Mouse (Mus musculus) forebrain, embryonic 15.5 days (tissue): ENCODE data around the gene Tm4sf5. TPM values are rescaled to one million over a fixed set of nuclear protein-coding genes. Genes with fewer than 3 reads are reported as not detected.
"Not testable (repeated sequence)": the region's sequence is repeated elsewhere in the genome, so short reads cannot be mapped to it uniquely, and the experiment has no call there.

Experiments used
- ATAC-seq: fragments of 200-750 bp; cut with Nextera tagmentation; replicated peaks from 2 replicates; pipeline ENCODE4 v1.8.0; 2017; ENCODE audit warnings: mild to moderate bottlenecking, moderate TSS enrichment, moderate library complexity
- H3K27ac ChIP-seq: fragments of 300-500 bp; sonication (generic); replicated peaks from 2 replicates; pipeline ENCODE4 v1.5.1; 2015; ENCODE audit warnings: mild to moderate bottlenecking, inconsistent platforms
- H3K27me3 ChIP-seq: fragments of 300-500 bp; sonication (generic); 2 replicates; pipeline ENCODE4 v1.6.1; 2015; ENCODE audit warnings: inconsistent platforms
- H3K36me3 ChIP-seq: fragments of 300-500 bp; sonication (generic); 2 replicates; pipeline ENCODE4 v1.6.1; 2015; ENCODE audit warnings: mild to moderate bottlenecking, inconsistent platforms
- H3K4me1 ChIP-seq: fragments of 300-500 bp; sonication (generic); 2 replicates; pipeline ENCODE4 v1.6.1; 2015; ENCODE audit warnings: inconsistent platforms
- H3K4me2 ChIP-seq: fragments of 300-500 bp; sonication (generic); replicated peaks from 2 replicates; pipeline ENCODE4 v1.6.1; 2015; ENCODE audit warnings: mild to moderate bottlenecking, inconsistent platforms
- H3K4me3 ChIP-seq: fragments of 300-500 bp; sonication (generic); 2 replicates; pipeline ENCODE4 v1.5.1; 2015; ENCODE audit warnings: mild to moderate bottlenecking, inconsistent platforms
- H3K9ac ChIP-seq: fragments of 300-500 bp; sonication (generic); replicated peaks from 2 replicates; pipeline ENCODE4 v1.6.1; 2015; ENCODE audit warnings: mild to moderate bottlenecking, inconsistent platforms
- H3K9me3 ChIP-seq: fragments of 300-500 bp; sonication (generic); 2 replicates; pipeline ENCODE4 v1.6.1; 2016; ENCODE audit warnings: inconsistent platforms
- whole genome bisulfite sequencing: fragments of 180-500 bp; shearing (Covaris S2); methylation state at CpG from one replicate; pipeline ENCODE4 v1.1.7; 2015; ENCODE audit warnings: mixed read lengths; 5-methylcytosine and 5-hydroxymethylcytosine counted together
- polyA plus RNA-seq: library from polyadenylated mRNA; unstranded; fragments of >200 nt; fragmentation: Nextera tagmentation; extraction: Ambion mirVana; gene quantifications from 2 replicates; pipeline ENCODE4 v1.2.1, GENCODE M21; 2015

Gene Tm4sf5
- polyA plus RNA-seq, result 1.0 and 2.0 TPM in 2 replicates

GRCm38 (mm10) chr11:70504970-70505369 is at the start of gene Tm4sf5:
Tm4sf5 (plus strand) TSS chr11:70505244.
- Histone ChIP-seq H3K9ac (no peak within 1 kb of the TSS), H3K9me3 (no peaks in the 10 kb centered on the region), H3K4me3 (no peak within 1 kb of the TSS), H3K4me2 (no peak within 1 kb of the TSS), H3K36me3 (no peaks in the 10 kb centered on the region), H3K27me3 (peaks cover 2% of the 10 kb centered on the region; the same call in 1 of the 2 replicates), H3K4me1 (peaks cover 5% of the 10 kb centered on the region; the same call in 1 of the 2 replicates), H3K27ac (no peak within 1 kb of the TSS)
- 83% methylated on average over 9 of the region's 9 CpGs for WGBS
- no peak for ATAC-seq

DNA sequence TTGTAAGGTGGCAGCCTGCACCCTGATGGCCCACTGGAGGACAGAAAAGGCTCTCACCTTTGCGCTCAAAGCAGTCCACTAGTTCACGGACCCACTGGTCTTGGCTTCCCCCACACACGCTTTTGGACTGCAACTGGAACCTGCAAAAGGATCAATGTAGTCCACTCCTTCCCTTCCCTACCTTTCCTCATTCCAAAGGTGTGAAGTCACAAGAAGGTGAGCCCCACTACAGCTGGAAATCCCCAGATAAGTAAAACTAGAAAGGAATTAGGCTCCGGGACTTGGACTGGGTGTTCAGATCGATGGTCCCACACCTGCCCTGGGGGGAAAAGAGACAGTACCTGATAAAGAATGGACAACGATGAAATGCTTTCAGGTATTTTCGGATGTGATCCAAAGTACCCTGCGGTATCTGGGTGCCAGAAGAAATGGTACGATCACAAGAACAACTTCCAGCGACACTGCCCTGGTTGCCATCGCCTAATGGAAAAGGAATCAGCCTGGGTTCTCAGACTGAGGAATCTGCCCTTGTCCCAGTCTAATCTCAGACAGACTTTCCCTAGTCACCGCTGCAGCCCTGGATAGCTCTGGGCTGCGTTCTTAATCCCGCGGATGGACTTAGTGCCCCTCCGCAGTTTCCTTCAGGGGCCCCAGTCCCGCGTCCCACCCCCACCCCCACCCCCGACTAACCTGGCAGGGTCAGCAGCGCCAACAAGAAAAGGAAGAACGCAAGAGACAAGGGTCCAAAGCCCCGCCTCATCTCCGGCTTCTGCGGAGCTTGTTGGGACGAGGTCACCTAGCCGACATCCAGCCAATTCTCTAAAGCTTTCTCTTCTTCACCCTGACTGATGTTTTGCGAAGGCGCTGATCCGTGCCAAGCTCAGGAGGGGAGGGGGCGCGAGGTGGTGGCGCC is 46.1 kb upstream of the Tm4sf5 start, which contains the start of gene Zmynd15:
TSS of gene Zmynd15 (plus strand) at position 746 of the 913 bp plus-strand sequence.
- peak within 1 kb of the TSS; percentile 74 for H3K4me2 ChIP-seq
- no peak for ATAC-seq
- H3K9ac ChIP-seq, result peak within 1 kb of the TSS; percentile 36
- H3K4me3 ChIP-seq, result peak within 1 kb of the TSS; percentile 40
- H3K27ac ChIP-seq, result no peak within 1 kb of the TSS
- no peaks in the 10 kb centered on the region for H3K9me3 ChIP-seq
- H3K36me3 ChIP-seq, result no peaks in the 10 kb centered on the region
- peaks cover 10% of the 10 kb centered on the region for H3K4me1 ChIP-seq
- H3K27me3 ChIP-seq, result peaks cover 30% of the 10 kb centered on the region
- WGBS, result 19% methylated on average over 32 of the region's 32 CpGs

GRCm38 (mm10) chr11:70459601-70460101 is 45.4 kb upstream of the Tm4sf5 start, which contains the start of gene Cxcl16:
Cxcl16 (minus strand) TSS chr11:70459984.
- Histone ChIP-seq H3K9ac (peak within 1 kb of the TSS; percentile 36), H3K27ac (no peak within 1 kb of the TSS), H3K4me3 (peak within 1 kb of the TSS; percentile 40), H3K36me3 (no peaks in the 10 kb centered on the region), H3K4me2 (peak within 1 kb of the TSS; percentile 74), H3K4me1 (peaks cover 10% of the 10 kb centered on the region), H3K9me3 (no peaks in the 10 kb centered on the region), H3K27me3 (peaks cover 35% of the 10 kb centered on the region)
- WGBS, result 5% methylated on average over 30 of the region's 30 CpGs
- ATAC-seq, result no peak

- H3K4me2 ChIP-seq, result no peak overlapping the region
- no peak overlapping the region for H3K9ac ChIP-seq
- peaks cover 18% of the 10 kb centered on the region for H3K4me1 ChIP-seq
- peaks cover 29% of the 10 kb centered on the region for H3K27me3 ChIP-seq
- no peak for ATAC-seq
- H3K9me3 ChIP-seq, result no peaks in the 10 kb centered on the region
- H3K4me3 ChIP-seq, result no peak overlapping the region
- H3K27ac ChIP-seq, result no peak overlapping the region
- WGBS, result 80% methylated on average over 5 of the region's 5 CpGs
- no peaks in the 10 kb centered on the region for H3K36me3 ChIP-seq
Measured at GRCm38 (mm10) chr11:70463970-70464369, 41.1 kb upstream of the Tm4sf5 start.

DNA sequence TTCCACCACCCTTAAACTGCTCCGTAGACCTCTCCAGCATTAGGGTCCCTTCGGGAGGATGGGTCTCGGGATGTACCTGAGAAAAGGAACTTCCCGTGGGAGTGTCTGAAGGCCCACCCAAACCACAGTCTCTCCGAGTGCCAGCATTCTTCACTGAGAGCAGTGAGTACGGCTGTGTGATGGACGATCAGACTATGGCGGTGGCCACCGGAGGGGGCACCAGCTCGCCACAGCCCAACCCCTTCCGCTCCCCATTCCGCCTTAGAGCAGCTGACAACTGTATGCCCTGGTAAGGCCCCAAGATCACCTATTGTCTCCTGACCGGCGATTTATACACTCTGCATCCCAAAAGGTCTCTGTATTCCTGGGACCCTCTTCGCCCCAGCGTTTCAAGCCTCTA is 39.8 kb upstream of the Tm4sf5 start:
- H3K4me3 ChIP-seq, result no peak overlapping the region
- no peaks in the 10 kb centered on the region for H3K9me3 ChIP-seq
- no peak overlapping the region for H3K27ac ChIP-seq
- no peaks in the 10 kb centered on the region for H3K36me3 ChIP-seq
- 23% methylated on average over 16 of the region's 16 CpGs for WGBS
- H3K27me3 ChIP-seq, result peaks cover 19% of the 10 kb centered on the region
- H3K4me2 ChIP-seq, result peak overlapping the region; percentile 46
- no peak overlapping the region for H3K9ac ChIP-seq
- ATAC-seq, result no peak
- peaks cover 11% of the 10 kb centered on the region for H3K4me1 ChIP-seq

DNA sequence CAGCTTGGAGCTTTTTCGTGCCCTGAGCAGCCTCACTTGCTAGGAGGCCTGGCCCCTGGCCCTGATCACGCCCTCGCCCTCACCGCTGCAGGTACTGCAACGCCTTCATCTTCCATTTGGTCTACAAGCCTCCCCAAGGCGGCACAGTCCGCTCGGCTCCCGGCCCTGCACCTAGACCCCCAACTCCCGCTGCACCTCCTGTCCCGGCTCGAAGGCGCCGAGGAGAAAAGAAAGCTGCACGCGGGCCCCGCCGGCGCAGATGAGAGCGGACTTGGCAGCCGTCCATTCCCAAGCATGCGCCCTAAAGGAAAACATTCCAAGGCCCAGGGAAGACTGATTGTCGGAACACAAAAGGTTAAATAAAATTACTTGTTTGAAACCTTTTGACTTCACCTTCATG is 39.2 kb upstream of the Tm4sf5 start:
- H3K4me1 ChIP-seq, result peaks cover 11% of the 10 kb centered on the region
- peak overlapping the region; percentile 28; the same call in 1 of the 2 replicates for H3K9ac ChIP-seq
- no peak overlapping the region for H3K27ac ChIP-seq
- no peaks in the 10 kb centered on the region for H3K36me3 ChIP-seq
- H3K4me3 ChIP-seq, result peak overlapping the region; percentile 26
- H3K9me3 ChIP-seq, result no peaks in the 10 kb centered on the region
- H3K4me2 ChIP-seq, result peak overlapping the region; percentile 46
- H3K27me3 ChIP-seq, result peaks cover 13% of the 10 kb centered on the region
- ATAC-seq, result no peak
- WGBS, result 8% methylated on average over 23 of the region's 23 CpGs

DNA sequence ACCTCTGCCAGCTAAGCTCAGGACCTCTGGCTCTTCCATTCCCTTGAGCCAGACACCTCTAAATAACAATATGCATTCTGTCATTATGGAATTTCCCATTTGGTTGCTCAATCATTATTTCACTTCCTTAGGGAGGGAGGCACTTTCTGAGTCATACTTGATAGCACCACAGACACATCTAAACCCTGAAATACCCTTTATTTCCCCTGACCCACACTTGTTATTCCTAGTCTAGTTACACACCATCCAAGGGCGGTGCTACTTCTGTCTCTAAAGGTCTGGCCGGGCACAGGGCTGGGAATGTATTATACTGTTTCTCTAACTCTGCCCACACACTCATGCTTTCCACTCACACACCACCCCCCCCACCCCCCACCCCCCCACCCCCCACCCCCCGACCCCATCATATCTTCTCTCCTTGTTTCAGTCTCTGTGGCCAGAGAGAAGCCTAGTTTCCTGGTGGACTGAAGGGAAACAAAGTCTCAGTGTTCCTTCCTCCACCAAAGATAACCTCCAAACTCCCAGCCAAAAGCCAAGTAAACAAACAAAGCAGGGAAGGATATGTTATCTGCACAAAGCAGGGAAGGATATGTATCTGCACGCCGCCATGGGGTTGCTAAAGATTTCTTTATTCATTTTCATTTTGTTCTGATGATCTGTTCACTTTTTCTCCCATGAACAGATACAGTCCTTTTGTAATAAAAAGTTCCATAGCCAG is 37.0 kb upstream of the Tm4sf5 start:
- Histone ChIP-seq H3K4me1 (peaks cover 11% of the 10 kb centered on the region), H3K36me3 (no peaks in the 10 kb centered on the region), H3K9me3 (no peaks in the 10 kb centered on the region), H3K27ac (no peak overlapping the region), H3K4me3 (no peak overlapping the region), H3K4me2 (no peak overlapping the region), H3K9ac (no peak overlapping the region), H3K27me3 (0 out of 2 replicates have a peak, but pooled peaks cover 7% of the 10 kb centered on the region)
- WGBS, result 83% methylated on average over 5 of the region's 5 CpGs
- ATAC-seq, result no peak

- H3K4me2 ChIP-seq, result no peak overlapping the region
- H3K27me3 ChIP-seq, result no peaks in the 10 kb centered on the region
- H3K9ac ChIP-seq, result no peak overlapping the region
- H3K9me3 ChIP-seq, result no peaks in the 10 kb centered on the region
- no peak for ATAC-seq
- H3K27ac ChIP-seq, result no peak overlapping the region
- no peaks in the 10 kb centered on the region for H3K36me3 ChIP-seq
- no peak overlapping the region for H3K4me3 ChIP-seq
- 89% methylated on average over 3 of the region's 3 CpGs for WGBS
- H3K4me1 ChIP-seq, result peaks cover 11% of the 10 kb centered on the region
Measured at GRCm38 (mm10) chr11:70469764-70470163, 35.3 kb upstream of the Tm4sf5 start.

GRCm38 (mm10) chr11:70472716-70473115 is 32.3 kb upstream of the Tm4sf5 start:
- no peak for ATAC-seq
- H3K9me3 ChIP-seq, result no peaks in the 10 kb centered on the region
- no peak overlapping the region for H3K4me3 ChIP-seq
- no peaks in the 10 kb centered on the region for H3K36me3 ChIP-seq
- H3K4me2 ChIP-seq, result no peak overlapping the region
- no peak overlapping the region for H3K27ac ChIP-seq
- H3K27me3 ChIP-seq, result no peaks in the 10 kb centered on the region
- no peak overlapping the region for H3K9ac ChIP-seq
- H3K4me1 ChIP-seq, result no peaks in the 10 kb centered on the region

GRCm38 (mm10) chr11:70473291-70473690 is 31.8 kb upstream of the Tm4sf5 start:
- ATAC-seq, H3K4me2 ChIP-seq, H3K9ac ChIP-seq, H3K4me1 ChIP-seq, H3K27me3 ChIP-seq, H3K4me3 ChIP-seq, H3K36me3 ChIP-seq, H3K27ac ChIP-seq, H3K9me3 ChIP-seq: not testable (repeated sequence)
- 93% methylated on average over 5 of the region's 5 CpGs for WGBS

- 77% methylated on average over 12 of the region's 12 CpGs for WGBS
- no peak overlapping the region for H3K27ac ChIP-seq
- H3K4me1 ChIP-seq, result no peaks in the 10 kb centered on the region
- H3K9me3 ChIP-seq, result no peaks in the 10 kb centered on the region
- H3K9ac ChIP-seq, result no peak overlapping the region
- no peak overlapping the region for H3K4me3 ChIP-seq
- no peak for ATAC-seq
- no peaks in the 10 kb centered on the region for H3K27me3 ChIP-seq
- no peaks in the 10 kb centered on the region for H3K36me3 ChIP-seq
- no peak overlapping the region for H3K4me2 ChIP-seq
Measured at GRCm38 (mm10) chr11:70474872-70475534, 30.0 kb upstream of the Tm4sf5 start.
